Mouse (Mus musculus) liver, adult 2 months (tissue): ENCODE results near the gene Crtc2.

Experiments used
- CTCF ChIP-seq: fragments of 200-500 bp; IDR thresholded peaks from 2 replicates; pipeline ENCODE4 v1.5.1; 2011; ENCODE audit warnings: low read depth, low read length, control low read depth
- POLR2A ChIP-seq: fragments of 200-500 bp; IDR thresholded peaks from 2 replicates; pipeline ENCODE4 v1.6.1; 2011; ENCODE audit warnings: low read length, control low read depth; ENCODE audit not compliant: insufficient read depth; ENCODE audit errors: extremely low read depth

DNA sequence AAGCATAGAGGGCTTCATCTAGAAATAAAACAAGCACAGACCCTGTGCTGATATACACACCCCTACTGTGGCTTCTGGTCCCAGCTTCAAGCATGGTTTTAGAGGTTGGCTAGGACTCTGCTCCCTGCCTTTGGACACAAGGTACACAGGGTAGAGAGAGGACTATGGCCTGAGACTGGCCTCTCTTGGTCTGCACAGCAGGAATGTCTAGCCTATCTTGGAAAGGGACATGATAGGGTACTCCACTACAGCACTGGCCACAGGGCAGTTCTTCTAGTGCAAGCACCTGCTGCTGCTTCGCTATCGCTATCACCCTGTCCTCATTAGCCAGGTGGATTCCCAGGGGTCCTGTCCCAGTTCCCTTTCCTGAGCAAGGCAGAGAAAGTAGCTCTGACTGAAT is 12.7 kb upstream of the Crtc2 start:
- TF ChIP-seq POLR2A (no peak), CTCF (no peak)
